Mouse (Mus musculus) hindbrain, postnatal 0 days (tissue): ENCODE results near the gene Chpf. TPM values are rescaled to one million over a fixed set of nuclear protein-coding genes. Genes with fewer than 3 reads are reported as not detected.

Experiments
- ATAC-seq: fragments of 200-750 bp; cut with Nextera tagmentation; 2 replicates; pipeline ENCODE4 v1.8.0; 2017; ENCODE audit warnings: mild to moderate bottlenecking, moderate TSS enrichment, moderate library complexity
- DNase-seq: peaks from one replicate; pipeline ENCODE4 v3.0.0-alpha.2; 2015; ENCODE audit warnings: low spot score
- H3K27ac ChIP-seq: fragments of 300-500 bp; sonication (generic); 2 replicates; pipeline ENCODE4 v1.5.1; 2014; ENCODE audit warnings: mild to moderate bottlenecking
- H3K27me3 ChIP-seq: fragments of 300-500 bp; sonication (generic); 2 replicates; pipeline ENCODE4 v1.6.1; 2014; ENCODE audit warnings: low read length, mixed read lengths; ENCODE audit not compliant: insufficient read depth
- H3K36me3 ChIP-seq: fragments of 300-500 bp; sonication (generic); 2 replicates; pipeline ENCODE4 v1.6.1; 2014; ENCODE audit warnings: low read length, mixed read lengths; ENCODE audit not compliant: insufficient read depth
- H3K4me1 ChIP-seq: fragments of 300-500 bp; sonication (generic); 2 replicates; pipeline ENCODE4 v1.6.1; 2014; ENCODE audit warnings: antibody characterized with exemption, low read length, mixed read lengths; ENCODE audit not compliant: insufficient read depth
- H3K4me2 ChIP-seq: fragments of 300-500 bp; sonication (generic); 2 replicates; pipeline ENCODE4 v1.6.1; 2014; ENCODE audit warnings: low read depth, mild to moderate bottlenecking, low read length, moderate library complexity, mixed read lengths
- H3K4me3 ChIP-seq: fragments of 300-500 bp; sonication (generic); 2 replicates; pipeline ENCODE4 v1.5.1; 2014; ENCODE audit warnings: low read length
- H3K9ac ChIP-seq: fragments of 300-500 bp; sonication (generic); replicated peaks from 2 replicates; pipeline ENCODE4 v1.6.1; 2014; ENCODE audit warnings: mild to moderate bottlenecking, low read length, moderate library complexity, mixed read lengths
- H3K9me3 ChIP-seq: fragments of 300-500 bp; sonication (generic); 2 replicates; pipeline ENCODE4 v1.6.1; 2016; ENCODE audit warnings: low read length, mixed read lengths
- CTCF ChIP-seq: IDR thresholded peaks from 2 replicates; pipeline ENCODE4 v1.5.1; 2016; ENCODE audit warnings: antibody characterized with exemption, control low read depth, low read depth
- WGBS: fragments of 180-500 bp; shearing (Covaris S2); extraction: QIAGEN DNeasy Blood & Tissue Kit; methylation state at CpG from one replicate; pipeline ENCODE4 v1.1.7; 2014; 5-methylcytosine and 5-hydroxymethylcytosine counted together
- polyA plus RNA-seq: library from polyadenylated mRNA; unstranded; fragments of >200 nt; fragmentation: Nextera tagmentation; extraction: Ambion mirVana; gene quantifications from 2 replicates; pipeline ENCODE4 v1.2.1, GENCODE M21; 2015
- total RNA-seq: library from RNA; depleted of rRNA; stranded (reverse); fragments of >200 nt; gene quantifications from 2 replicates; pipeline ENCODE4 v1.2.3, GENCODE M21; 2014

Chpf gene
- total and polyA plus RNA-seq, 2 experiments from 2014 or later = 55.8 to 155 TPM

GRCm38 (mm10) chr1:75448937-75449336, 30.2 kb downstream of the Chpf start:
- TF ChIP-seq CTCF = no peak
- no peak for ATAC-seq
- Histone ChIP-seq H3K4me2 (peak overlapping the region; percentile 66), H3K9ac (no peak overlapping the region), H3K36me3 (no peaks in the 10 kb centered on the region), H3K4me3 (no peak overlapping the region), H3K27ac (no peak overlapping the region), H3K27me3 (peaks cover 22% of the 10 kb centered on the region), H3K4me1 (peaks cover 38% of the 10 kb centered on the region), H3K9me3 (no peaks in the 10 kb centered on the region)
- WGBS = 5% methylated on average over 13 of the region's 14 CpGs
- no peak for DNase-seq

- WGBS = 7% methylated on average over 7 of the region's 7 CpGs
- no peak for ATAC-seq
Observed at GRCm38 (mm10) chr1:75448052-75448431, 31.1 kb downstream of the Chpf start.

GRCm38 (mm10) chr1:75447265-75448051, 31.6 kb downstream of the Chpf start:
- Histone ChIP-seq H3K4me3 (no peak overlapping the region), H3K9me3 (no peaks in the 10 kb centered on the region), H3K9ac (no peak overlapping the region), H3K4me2 (peak overlapping the region; percentile 33), H3K27me3 (peaks cover 22% of the 10 kb centered on the region), H3K4me1 (peaks cover 51% of the 10 kb centered on the region), H3K27ac (no peak overlapping the region), H3K36me3 (no peaks in the 10 kb centered on the region)
- ATAC-seq = 0 out of 2 replicates have a peak, but pooled peaks have one; percentile 0
- DNase-seq = peak; percentile 48
- no peak for TF ChIP-seq CTCF
- WGBS = 8% methylated on average over 10 of the region's 10 CpGs

More at GRCm38 (mm10) chr1:75448052-75448431, 31.1 kb downstream of the Chpf start:
- H3K4me1 ChIP-seq = peaks cover 46% of the 10 kb centered on the region
- H3K36me3 ChIP-seq = no peaks in the 10 kb centered on the region
- H3K27ac ChIP-seq = no peak overlapping the region
- no peak for TF ChIP-seq CTCF
- H3K9me3 ChIP-seq = no peaks in the 10 kb centered on the region
- no peak overlapping the region for H3K9ac ChIP-seq
- DNase-seq = no peak
- peaks cover 22% of the 10 kb centered on the region for H3K27me3 ChIP-seq
- no peak overlapping the region for H3K4me3 ChIP-seq
- H3K4me2 ChIP-seq = peak overlapping the region; percentile 33

GRCm38 (mm10) chr1:75446656-75447055, 32.5 kb downstream of the Chpf start:
- WGBS = 12% methylated on average over 20 of the region's 20 CpGs
- DNase-seq (no peak), ATAC-seq (no peak)
- peaks cover 22% of the 10 kb centered on the region for H3K27me3 ChIP-seq
- H3K36me3 ChIP-seq = no peaks in the 10 kb centered on the region
- no peak for TF ChIP-seq CTCF
- peak overlapping the region; percentile 33; the same call in 1 of the 2 replicates for H3K4me2 ChIP-seq
- no peaks in the 10 kb centered on the region for H3K9me3 ChIP-seq
- no peak overlapping the region for H3K9ac ChIP-seq
- H3K4me3 ChIP-seq = no peak overlapping the region
- H3K27ac ChIP-seq = no peak overlapping the region
- H3K4me1 ChIP-seq = peaks cover 55% of the 10 kb centered on the region

- ATAC-seq = peak; percentile 46; the same call in 1 of the 2 replicates
- no peak overlapping the region for H3K9ac ChIP-seq
- H3K36me3 ChIP-seq = no peaks in the 10 kb centered on the region
- 1% methylated on average over 22 of the region's 22 CpGs for WGBS
- no peak overlapping the region for H3K27ac ChIP-seq
- no peak overlapping the region for H3K4me3 ChIP-seq
- H3K9me3 ChIP-seq = no peaks in the 10 kb centered on the region
- peak; percentile 83 for DNase-seq
- H3K4me2 ChIP-seq = peak overlapping the region; percentile 34
- H3K27me3 ChIP-seq = peaks cover 22% of the 10 kb centered on the region
- TF ChIP-seq CTCF = peak; percentile 93
- H3K4me1 ChIP-seq = peaks cover 55% of the 10 kb centered on the region
Observed at GRCm38 (mm10) chr1:75445751-75446611, 33.1 kb downstream of the Chpf start.

- DNase-seq (no peak), ATAC-seq (peak; percentile 2; the same call in 1 of the 2 replicates)
- peaks cover 22% of the 10 kb centered on the region for H3K27me3 ChIP-seq
- no peaks in the 10 kb centered on the region for H3K36me3 ChIP-seq
- H3K4me1 ChIP-seq = peaks cover 52% of the 10 kb centered on the region
- H3K27ac ChIP-seq = no peak overlapping the region
- no peaks in the 10 kb centered on the region for H3K9me3 ChIP-seq
- no peak overlapping the region for H3K4me3 ChIP-seq
- 14% methylated on average over 8 of the region's 9 CpGs for WGBS
- TF ChIP-seq CTCF = no peak
- H3K9ac ChIP-seq = no peak overlapping the region
- H3K4me2 ChIP-seq = 0 out of 2 replicates have a peak overlapping the region, but pooled peaks have one; percentile 0
Observed at GRCm38 (mm10) chr1:75445141-75445701, 33.9 kb downstream of the Chpf start.
